Mouse (Mus musculus) heart, postnatal 36 days (tissue): ENCODE measurements around the gene Krtap19-4. TPM values are rescaled to one million over a fixed set of nuclear protein-coding genes. Genes with fewer than 3 reads are reported as not detected.

Experiments used
- DNase-seq, 2 experiments: peaks; one replicate each; pipeline ENCODE4 v3.0.0; 2021 to 2022
- intact Hi-C: fragments of 180-260 bp; cut with DNase I; formaldehyde crosslinking; loops from one replicate; pipeline ENCODE4 v1.15.1; 2025
- total RNA-seq, 2 experiments: library from RNA; stranded (reverse); gene quantifications; 2 replicates each; pipeline ENCODE4 v1.2.3; 2021

Gene Krtap19-4
- not detected for total RNA-seq

DNA sequence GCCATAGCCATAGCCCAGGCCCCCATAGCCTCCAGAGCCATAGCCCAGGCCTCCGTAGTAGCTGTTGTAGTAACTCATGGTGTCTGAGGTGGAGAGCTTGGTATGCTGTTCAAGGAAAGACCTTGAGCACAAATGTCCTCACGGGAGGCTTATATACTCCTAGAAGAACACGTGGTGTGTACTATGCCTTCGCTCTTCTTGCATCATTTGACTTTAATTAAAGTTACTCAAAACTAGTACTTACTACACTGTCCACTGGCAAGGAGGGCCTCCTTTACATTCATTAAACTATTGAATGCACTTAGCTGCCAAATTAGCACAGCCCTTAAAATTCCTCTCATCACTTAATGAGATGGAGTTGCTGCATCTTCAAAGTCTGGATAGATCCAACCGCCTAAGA lies at the start of gene Krtap19-4:
Krtap19-4 (minus strand) TSS at position 101 of the 400 bp plus-strand sequence.
- intact Hi-C loops, result no loop called here

DNA sequence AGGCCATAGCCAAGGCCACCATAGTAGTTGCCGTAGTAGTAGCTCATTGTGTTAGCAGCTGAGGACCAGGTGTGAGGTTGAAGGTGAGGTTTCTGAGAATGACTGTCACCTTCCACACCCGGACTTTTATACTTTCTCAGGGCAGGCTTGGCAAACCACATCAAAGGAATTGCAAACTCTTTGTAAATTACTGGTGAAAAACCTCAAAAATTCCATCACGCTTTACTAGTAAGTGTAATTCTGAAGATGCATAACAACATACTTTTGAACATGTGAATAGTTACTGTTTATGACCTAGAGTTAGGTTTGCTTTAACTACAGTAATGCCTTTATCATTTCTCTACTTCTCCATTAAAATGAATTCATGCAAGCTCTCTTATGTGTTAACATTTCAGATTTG lies 47.3 kb upstream of the Krtap19-4 start, which contains the start of gene Krtap19-9b:
Krtap19-9b (minus strand) TSS at position 101 of the 400 bp plus-strand sequence.
- intact Hi-C loops, result no loop called here

More for the DNA sequence above, at the start of gene Krtap19-4:
- DNase-seq, result no peak

DNA sequence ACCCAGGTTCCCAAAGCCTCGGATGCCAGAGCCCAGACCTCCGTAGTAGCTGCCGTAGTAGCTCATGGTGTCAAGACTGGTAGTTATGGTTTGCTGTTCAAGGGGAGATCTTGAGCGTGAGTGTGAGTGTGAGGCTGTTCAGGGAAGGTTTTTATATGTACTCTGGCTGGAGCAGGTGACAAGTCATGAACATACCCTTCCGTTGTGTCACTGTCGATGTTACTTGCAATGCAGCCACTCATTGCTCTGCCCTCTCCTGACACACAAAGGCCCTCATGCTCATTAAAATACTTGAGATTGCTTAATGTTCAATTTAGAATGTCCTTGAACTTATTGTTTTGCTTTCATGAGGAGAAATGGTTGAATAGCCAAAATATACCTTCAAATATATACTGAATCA lies 11.5 kb upstream of the Krtap19-4 start, which contains the start of gene Krtap19-5:
Krtap19-5 (minus strand) TSS at position 101 of the 400 bp plus-strand sequence.
- DNase-seq, result no peak
- intact Hi-C loops, result no loop called here

More for the DNA sequence above, 47.3 kb upstream of the Krtap19-4 start, which contains the start of gene Krtap19-9b:
- DNase-seq, result no peak

DNA sequence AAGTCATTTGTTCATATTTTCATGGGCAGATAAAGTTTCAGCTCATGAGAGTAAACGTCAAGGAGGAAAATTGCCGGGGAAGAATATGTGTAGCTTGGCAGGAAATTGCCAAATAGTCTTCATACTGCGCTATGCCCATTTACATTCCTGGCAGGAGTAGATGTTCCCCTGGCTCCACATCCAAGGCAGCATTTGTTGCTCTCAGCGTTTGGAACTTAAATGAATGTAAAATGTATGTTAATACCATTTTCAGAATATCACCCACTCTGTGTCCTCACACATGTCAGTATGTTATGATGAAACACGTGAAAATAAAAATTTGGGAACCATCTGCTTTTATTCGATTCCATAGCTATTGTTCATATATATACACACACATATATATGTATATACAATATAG lies 2.0 kb upstream of the Krtap19-4 start:
- DNase-seq, result no peak
- intact Hi-C loops, result no loop called here

DNA sequence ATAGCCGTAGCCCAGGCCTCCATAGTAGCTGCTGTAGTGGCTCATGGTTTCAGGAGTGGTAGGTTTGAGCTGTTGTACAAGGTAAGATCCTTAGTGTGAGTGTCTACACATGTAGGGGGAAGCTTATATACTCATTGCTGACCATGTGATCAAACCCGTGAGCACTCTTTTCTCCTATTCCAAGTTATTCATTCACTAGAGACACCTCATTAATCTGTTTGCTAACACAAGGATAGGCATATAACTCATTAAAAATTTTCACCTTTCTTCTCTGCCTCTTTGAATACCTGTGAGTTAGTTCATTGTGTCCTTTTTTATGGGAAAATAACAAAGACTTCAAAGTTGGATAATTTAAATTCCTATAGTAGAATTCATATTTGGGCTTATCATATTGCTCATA lies 7.0 kb downstream of the Krtap19-4 start, which contains the start of gene Krtap19-3:
Krtap19-3 (minus strand) TSS at position 101 of the 400 bp plus-strand sequence.
- DNase-seq, result no peak
- intact Hi-C loops, result no loop called here

DNA sequence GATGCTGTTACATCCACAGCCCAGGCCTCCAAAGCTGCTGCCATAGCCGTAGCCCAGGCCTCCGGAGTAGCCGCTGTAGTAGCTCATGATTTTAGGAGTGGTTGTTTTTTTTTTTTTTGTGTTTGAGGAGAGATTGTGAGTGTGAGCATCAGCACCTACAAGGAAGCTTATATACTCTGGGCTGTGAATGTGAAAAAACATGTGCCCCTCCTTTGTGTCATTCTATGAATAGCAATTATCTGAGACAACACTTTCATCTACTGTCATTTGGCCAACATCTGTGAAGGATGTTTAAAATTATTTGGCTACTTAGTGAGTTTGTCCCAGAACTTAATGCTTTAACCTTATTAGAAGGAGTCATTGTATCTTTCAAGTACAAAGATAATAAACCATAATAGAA lies 10.7 kb downstream of the Krtap19-4 start, which contains the start of gene Krtap19-2:
Krtap19-2 (minus strand) TSS at position 101 of the 400 bp plus-strand sequence.
- intact Hi-C loops, result no loop called here
- DNase-seq, result no peak

DNA sequence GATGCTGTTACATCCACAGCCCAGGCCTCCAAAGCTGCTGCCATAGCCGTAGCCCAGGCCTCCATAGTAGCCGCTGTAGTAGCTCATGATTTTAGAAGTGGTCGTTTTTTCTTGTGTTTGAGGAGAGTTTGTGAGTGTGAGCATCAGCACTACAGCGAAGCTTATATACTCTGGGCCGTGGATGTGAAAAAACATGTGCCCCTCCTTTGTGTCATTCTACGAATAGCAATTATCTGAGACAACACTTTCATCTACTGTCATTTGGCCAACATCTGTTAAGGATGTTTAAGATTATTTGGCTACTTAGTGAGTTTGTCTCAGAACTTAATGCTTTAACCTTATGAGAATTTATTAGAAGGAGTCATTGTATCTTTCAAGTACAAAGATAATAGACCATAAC lies 15.6 kb downstream of the Krtap19-4 start, which contains the start of gene Krtap19-1:
Krtap19-1 (minus strand) TSS at position 101 of the 400 bp plus-strand sequence.
- intact Hi-C loops, result no loop called here
- no peak for DNase-seq

DNA sequence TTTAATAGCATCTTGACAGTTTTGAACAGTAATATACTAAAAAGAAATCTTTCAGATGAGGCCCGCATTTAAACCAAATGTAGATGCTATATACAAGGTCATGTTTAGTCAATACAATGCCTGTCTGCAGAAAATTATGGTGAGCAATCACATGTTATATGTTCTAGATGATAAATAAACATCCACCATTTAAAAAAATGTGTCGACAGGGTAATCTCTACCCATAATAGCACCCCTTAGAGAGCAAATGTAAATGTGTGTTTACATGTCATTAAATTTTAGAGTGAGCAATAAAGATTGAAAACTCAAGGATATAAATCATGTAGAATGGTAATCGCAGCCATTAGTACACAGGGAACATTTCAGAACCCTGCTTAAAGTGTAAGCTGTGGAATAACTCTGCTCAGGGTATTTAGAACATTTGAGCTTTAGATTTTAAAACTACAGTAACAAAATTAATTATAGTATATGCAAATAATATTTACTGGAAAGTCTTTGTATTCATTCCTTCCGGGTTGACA lies 19.9 kb downstream of the Krtap19-4 start:
- intact Hi-C loops, result no loop called here
- DNase-seq, result no peak

DNA sequence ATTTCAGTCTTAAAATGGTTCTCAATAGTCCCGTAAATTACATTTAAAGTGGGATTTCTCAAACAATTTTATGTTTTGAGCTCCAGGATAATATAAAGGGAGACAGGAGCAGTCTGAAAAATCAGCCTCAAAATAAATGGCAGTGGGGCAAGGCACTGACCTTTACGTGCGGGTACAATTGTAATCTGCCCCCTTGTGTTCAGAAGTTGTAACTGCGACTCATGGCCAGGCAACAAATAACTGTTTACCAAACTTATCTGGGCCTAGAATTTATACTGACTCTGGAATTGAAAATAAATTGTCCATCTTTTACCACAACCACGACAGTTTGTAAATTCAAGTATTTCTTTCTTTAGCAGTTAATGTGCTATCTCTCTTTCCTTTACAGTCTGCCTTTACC lies 33.4 kb downstream of the Krtap19-4 start:
- intact Hi-C loops, result no loop called here
- DNase-seq, result no peak

DNA sequence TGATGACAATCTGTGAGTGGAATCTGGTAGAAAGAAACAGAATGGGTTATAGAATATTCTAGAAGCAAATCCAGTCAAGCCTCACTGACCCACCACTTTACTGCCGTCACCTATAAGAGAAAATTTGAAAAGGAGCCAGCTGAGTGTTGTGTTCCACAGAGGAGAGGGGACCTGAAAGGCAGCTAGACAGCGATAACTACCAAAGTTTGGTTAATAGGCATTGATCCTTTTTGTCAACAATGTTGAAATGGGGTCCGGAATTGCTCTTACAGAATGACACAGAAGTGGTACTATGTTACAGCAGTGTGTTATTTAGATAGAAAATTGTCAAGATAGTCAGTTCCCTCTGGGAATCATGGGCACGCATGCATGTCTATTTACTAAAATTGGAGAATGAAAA lies 36.3 kb downstream of the Krtap19-4 start:
- no peak for DNase-seq
- intact Hi-C loops, result no loop called here

DNA sequence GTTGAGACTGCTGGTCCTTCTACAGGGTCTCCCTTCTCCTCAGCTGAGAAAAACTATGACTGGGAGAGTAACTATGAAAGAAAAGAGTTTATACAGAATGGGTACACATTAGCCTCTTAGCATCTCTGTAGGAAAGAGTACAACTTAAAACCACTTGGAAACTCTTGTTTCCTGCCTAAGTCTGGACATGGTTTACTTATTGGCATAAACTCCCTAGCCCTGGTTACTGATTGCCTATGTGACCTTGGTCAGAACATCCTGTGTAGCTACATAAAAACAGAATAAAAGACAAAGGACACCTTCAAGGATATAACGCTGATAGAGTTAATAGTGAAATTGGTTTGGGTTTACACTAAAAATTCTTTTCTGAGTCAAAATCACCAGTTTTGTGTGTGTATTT lies 37.5 kb downstream of the Krtap19-4 start:
- DNase-seq, result no peak
- intact Hi-C loops, result no loop called here

Other genes starting within 250 kb of the Krtap19-4 start
- gene Krtap26-1, start 237.3 kb downstream of the Krtap19-4 start, total RNA-seq, result not detected
- not detected for gene Krtap27-1, start 213.4 kb downstream of the Krtap19-4 start, total RNA-seq
- not detected for gene 2310061N02Rik, start 177.1 kb downstream of the Krtap19-4 start, total RNA-seq
- gene Krtap13-1, start 156.2 kb downstream of the Krtap19-4 start, total RNA-seq, result not detected
- gene Krtap13, start 133.5 kb downstream of the Krtap19-4 start, total RNA-seq, result not detected
- gene 2310034C09Rik, start 126.2 kb downstream of the Krtap19-4 start, total RNA-seq, result not detected
- not detected for gene 2310057N15Rik, start 110.9 kb downstream of the Krtap19-4 start, total RNA-seq
- gene Gm5965, start 107.2 kb downstream of the Krtap19-4 start, total RNA-seq, result not detected
- not detected for gene Gm20741, start 72.9 kb downstream of the Krtap19-4 start, total RNA-seq
- not detected for gene Krtap15, start 64.9 kb downstream of the Krtap19-4 start, total RNA-seq
- gene Krtap14, start 58.9 kb downstream of the Krtap19-4 start, total RNA-seq, result not detected
- not detected for gene Krtap19-1, start 15.7 kb downstream of the Krtap19-4 start, total RNA-seq
- not detected for gene Krtap19-2, start 10.8 kb downstream of the Krtap19-4 start, total RNA-seq
- gene Krtap19-3, start 7.1 kb downstream of the Krtap19-4 start, total RNA-seq, result not detected
- gene Krtap19-5, start 11.4 kb upstream of the Krtap19-4 start, total RNA-seq, result not detected
- not detected for gene Krtap19-9b, start 47.2 kb upstream of the Krtap19-4 start, total RNA-seq
- gene Krtap16-3, start 77.8 kb upstream of the Krtap19-4 start, total RNA-seq, result not detected
- gene Krtap22-2, start 125.7 kb upstream of the Krtap19-4 start, total RNA-seq, result not detected
- not detected for gene Gm10229, start 130.2 kb upstream of the Krtap19-4 start, total RNA-seq
- not detected for gene Krtap6-1, start 146.6 kb upstream of the Krtap19-4 start, total RNA-seq
- not detected for gene Gm10228, start 156.4 kb upstream of the Krtap19-4 start, total RNA-seq
- not detected for gene Krtap6-5, start 162.8 kb upstream of the Krtap19-4 start, total RNA-seq
- gene 1110025L11Rik, start 178.9 kb upstream of the Krtap19-4 start, total RNA-seq, result not detected
- gene Krtap6-3, start 198.9 kb upstream of the Krtap19-4 start, total RNA-seq, result not detected